Mouse (Mus musculus): ENCODE data around the gene Siglech. TPM values are rescaled to one million over a fixed set of nuclear protein-coding genes. Genes with fewer than 3 reads are reported as not detected.
"Not testable (repeated sequence)": the region's sequence is repeated elsewhere in the genome, so short reads cannot be mapped to it uniquely, and the experiment has no call there.

Siglech gene
- 10 to 100 TPM; 12.1 to 12.3 TPM for total RNA-seq (2021)

DNA sequence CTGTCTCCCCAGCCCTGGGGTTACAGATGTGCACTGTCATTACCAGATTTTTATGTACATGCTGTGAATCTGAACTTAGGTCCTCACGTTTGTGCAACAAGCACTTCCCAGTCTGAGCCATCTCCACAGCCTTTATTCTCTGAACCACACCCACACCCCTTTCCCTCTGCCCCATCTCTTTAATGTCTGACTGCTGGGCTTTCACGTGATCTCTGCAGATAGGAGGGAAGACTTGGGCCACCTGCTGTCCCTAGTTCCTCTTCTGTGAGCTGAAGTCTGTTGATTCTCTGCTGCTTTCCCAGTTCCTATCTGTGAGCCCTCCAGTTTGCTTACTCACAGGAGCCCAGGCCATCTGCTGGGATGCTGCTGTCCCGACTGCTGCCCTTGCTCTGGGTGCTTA lies at the start of gene Siglech:
Gene Siglech, plus strand, starts transcription at position 253 of the 400 bp plus-strand sequence.
- no peak for DNase-seq (ENCODE audit: extremely low spot score in 1 of 2, low spot score in 2 of 2)
- intact Hi-C loops (cut with DNase I): no loop called here

DNA sequence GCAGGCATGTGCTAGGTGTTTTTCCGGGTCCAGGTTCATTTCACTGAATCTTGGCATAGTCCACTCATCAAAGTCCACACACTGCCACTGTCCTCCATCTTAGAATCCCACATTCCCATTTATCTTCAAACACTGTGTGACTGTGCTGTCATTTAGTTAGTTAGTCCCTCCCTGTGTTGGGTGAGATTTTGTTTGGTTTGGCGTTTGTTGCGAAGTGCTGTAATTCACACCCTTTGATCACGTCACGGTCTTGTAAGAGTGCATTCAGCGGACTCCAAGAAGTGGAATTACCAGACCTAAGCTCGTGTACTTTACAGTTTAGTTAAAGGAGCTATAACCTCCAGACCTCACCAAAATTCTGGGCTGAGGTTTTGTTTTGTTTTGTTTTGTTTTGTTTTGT lies 45.3 kb upstream of the Siglech start:
- intact Hi-C loops (cut with DNase I): no loop called here
- DNase-seq (ENCODE audit: extremely low spot score in 1 of 2, low spot score in 2 of 2): no peak

DNA sequence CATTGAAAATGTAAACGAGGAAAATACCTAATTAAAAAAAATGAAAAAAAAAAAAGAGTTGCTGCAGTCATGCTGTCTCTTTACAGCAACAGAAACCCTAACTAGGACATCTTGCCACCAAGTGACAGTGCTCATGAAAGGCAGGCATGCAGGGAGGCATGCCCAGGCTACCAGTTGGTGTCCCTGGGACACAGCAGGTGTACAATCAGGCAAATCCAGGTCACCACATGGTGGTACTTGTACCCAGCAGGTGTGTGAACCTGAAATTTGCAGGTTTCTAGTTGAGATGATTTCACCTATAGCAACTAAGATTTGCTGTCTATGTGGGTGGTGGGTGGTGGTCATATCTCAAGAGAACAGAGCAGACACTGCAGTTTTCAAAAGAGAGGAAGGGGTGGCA lies 39.1 kb upstream of the Siglech start:
- no peak for DNase-seq (ENCODE audit: extremely low spot score in 1 of 2, low spot score in 2 of 2)
- intact Hi-C loops (cut with DNase I): no loop called here

DNA sequence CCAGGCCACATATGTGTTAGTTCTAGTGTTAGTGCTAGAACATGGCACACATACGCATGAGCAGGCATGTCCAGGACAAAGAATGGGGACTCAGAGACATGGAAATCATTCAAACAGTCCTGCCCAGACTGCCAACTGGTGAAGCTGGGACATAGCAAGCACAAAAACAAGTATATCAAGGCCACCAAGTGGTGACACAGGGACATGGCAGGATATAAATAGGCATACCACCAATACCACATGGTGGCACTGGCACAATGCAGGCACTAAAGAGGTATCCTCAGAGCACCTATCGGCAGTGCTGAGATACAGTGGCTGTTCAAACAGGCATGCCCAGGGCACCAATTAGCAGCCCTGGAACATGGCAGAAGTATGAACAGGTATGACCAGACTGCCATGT lies 33.5 kb upstream of the Siglech start:
- no peak for DNase-seq (ENCODE audit: extremely low spot score in 1 of 2, low spot score in 2 of 2)

DNA sequence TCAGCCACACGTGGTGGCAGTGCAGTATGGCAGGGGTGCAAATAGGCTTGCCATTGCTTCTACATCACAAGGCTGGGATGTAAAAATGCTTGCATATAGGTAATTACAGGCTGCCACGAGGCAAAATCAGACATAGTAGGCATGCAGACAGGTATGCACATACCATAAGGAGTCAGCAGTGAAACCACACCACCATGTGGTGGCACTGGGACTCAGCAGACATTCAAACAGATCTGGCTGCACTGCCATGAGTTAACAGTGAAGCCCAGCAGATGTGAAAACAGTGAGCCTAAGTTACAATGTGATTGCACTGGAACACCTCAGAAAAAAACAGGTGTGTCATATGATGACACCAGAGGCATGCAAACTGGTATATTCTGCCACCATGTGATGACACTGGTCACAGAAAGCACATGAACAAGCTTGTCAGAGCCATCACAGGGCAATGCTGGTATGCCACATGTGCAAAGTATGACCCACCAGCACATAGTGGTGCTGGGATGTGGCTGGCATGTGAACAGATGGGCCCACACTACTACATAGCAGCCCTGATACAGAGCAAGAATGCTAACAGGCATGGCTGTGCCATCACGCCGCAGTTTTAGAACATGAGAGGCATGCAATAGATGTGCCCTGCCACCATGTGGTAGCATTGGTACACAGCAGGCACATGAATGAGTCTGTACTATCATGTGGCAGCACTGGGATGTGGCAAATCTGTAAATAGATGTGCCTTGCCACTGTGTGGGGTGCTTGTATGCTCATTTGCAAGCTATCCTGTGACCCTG lies 30.7 kb upstream of the Siglech start:
- peak; percentile 66 to 78 for DNase-seq (ENCODE audit: extremely low spot score in 1 of 2, low spot score in 2 of 2)
- intact Hi-C loops (cut with DNase I): loop anchor here (10.0 kb wide), 1 partner anchor 893 kb away; no protein-coding TSS in a partner anchor

More for the DNA sequence above, 33.5 kb upstream of the Siglech start:
- intact Hi-C loops (cut with DNase I): loop anchor here (10.0 kb wide), 1 partner anchor 890 kb away; no protein-coding TSS in a partner anchor

DNA sequence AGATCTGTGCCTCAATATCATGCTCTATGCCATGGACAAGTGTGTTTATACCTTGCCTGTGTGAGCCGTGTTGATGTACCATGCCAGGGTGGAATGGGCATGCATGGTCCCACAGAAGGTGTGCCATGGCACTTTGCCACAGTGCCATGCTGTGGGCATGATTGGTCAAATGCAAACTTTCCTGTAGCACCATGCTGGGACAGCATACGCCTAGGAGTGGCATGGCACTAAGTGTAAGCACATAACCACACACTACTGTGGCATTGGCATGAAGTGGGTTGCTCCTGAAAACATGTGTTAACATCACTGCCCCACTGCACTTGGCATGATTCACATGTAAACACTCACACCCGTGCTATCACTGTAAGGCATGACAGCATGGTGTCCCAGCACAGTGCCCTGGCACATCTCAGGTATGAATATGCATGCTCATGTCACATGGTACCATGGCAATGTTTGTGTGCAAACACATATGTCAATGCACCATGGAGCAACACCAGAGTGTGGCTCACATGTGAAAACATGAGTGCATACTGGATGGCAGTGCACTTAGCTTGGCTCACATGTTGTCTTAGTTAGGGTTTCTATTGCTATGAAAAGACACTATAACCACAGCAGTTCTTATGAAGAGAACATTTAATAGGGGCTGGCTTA lies 24.2 kb upstream of the Siglech start:
- no peak for DNase-seq (ENCODE audit: extremely low spot score in 1 of 2, low spot score in 2 of 2)
- intact Hi-C loops (cut with DNase I): no loop called here

DNA sequence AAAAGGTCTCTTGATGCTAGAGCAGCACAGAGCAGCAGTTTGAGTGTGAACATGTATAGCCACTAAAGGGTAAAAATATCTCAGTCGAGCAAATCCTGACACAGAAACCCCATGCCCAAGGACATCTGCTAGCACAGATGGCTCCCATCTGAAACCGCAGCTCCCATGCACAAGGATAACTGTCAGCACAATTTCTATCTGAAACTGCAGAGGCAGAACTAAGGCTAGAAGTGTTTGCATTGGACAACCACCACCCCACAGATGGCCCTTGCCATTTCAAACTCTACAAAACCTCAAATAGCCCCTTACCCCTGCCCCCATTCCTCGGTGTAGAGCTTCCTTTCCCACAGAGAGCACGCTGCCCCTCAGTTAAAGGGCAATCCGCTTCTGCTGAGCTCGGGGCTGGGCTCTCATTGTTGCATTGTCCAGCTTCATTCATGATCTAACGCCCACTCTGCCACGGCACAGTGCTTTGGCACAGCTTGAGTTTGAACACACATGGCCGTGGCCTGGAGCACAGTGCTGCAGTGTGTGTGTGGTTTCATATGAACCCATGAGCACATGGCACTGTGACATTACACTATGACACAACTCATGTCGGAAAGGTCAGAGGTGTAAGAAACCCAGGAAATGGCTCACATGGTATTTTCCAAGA lies 23.3 kb upstream of the Siglech start:
- DNase-seq (ENCODE audit: extremely low spot score in 1 of 2, low spot score in 2 of 2): peak; percentile 29 to 67
- intact Hi-C loops (cut with DNase I): no loop called here

DNA sequence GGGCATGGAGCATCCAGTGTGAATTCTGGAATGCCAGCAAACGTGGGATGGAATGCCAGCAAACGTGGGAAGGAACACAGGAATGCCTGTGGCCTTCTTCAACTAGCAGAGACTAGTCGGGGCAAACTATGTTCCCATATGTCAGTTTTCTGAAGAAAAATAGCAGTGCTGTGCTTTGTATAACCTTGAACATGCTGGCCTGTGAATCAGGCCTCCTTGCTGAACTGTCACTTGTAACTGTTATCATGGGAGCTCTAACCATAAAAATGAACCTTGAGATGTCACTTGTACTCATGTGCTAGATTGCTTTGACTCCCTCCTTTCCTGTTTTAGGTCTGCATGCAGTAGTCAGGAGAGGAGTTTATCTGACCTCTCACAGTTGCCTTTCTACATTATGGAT lies 17.1 kb upstream of the Siglech start:
- intact Hi-C loops (cut with DNase I): no loop called here
- DNase-seq (ENCODE audit: extremely low spot score in 1 of 2, low spot score in 2 of 2): no peak

DNA sequence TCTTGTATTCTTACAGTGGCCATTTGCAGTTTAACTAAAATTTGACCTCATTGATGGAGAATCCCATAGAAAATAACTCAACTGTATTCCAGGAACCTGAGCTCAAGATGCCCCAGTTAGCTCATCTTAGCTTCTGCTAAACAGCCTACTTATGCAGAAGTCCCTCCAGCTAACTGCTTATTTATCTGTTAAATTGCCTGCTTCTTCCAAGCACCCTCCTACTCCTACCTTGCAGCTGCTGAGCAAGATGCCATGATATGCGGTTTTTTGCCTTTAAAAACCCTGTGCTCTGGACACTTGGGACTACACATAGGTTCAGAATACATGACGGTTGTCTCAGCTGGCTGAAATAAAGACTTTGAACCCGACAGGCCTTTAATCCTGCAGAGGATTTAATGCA lies 8.6 kb upstream of the Siglech start:
- intact Hi-C loops (cut with DNase I): no loop called here
- no peak for DNase-seq (ENCODE audit: extremely low spot score in 1 of 2, low spot score in 2 of 2)

DNA sequence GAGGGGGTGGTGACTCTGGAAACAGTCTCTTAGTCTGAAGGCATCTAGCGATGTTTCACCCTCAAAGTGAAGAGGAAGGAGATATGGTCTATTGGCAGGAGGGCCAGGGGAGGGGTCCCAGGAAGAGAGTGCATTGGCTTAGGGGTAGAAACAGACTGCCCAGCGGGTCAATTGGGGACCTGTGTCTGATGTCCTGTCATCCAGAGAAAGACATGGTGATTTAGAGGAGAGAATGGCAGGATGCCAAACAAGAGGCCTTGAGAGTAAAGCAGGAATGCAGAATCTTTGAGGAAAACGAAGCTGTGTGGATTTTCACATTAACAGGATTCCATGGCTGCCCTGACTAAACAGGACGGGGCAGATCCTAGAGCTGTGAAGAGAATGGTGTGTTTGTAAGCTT lies 12.0 kb downstream of the Siglech start:
- intact Hi-C loops (cut with DNase I): no loop called here

DNA sequence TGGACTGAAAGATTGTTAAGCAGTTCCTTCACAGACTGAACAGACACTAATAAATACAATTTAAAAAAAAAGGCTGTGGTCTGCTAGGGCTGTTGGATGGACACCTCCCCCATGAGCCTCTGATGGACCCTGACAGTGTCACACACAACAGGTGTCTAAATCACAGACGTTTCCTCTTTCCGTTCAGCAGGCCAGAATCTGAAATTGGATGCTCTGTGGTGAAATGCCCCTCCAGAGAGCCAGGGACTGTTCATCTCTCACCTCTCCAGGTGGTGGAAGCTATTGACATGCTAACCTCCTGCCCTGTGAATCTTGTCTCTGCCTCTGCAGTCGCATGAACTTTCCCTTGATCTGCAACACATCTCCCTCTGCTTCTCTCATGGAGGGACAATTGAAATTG lies 14.5 kb downstream of the Siglech start:
- no peak for DNase-seq (ENCODE audit: extremely low spot score in 1 of 2, low spot score in 2 of 2)
- intact Hi-C loops (cut with DNase I): no loop called here

More for the DNA sequence above, 12.0 kb downstream of the Siglech start:
- no peak for DNase-seq (ENCODE audit: extremely low spot score in 1 of 2, low spot score in 2 of 2)

DNA sequence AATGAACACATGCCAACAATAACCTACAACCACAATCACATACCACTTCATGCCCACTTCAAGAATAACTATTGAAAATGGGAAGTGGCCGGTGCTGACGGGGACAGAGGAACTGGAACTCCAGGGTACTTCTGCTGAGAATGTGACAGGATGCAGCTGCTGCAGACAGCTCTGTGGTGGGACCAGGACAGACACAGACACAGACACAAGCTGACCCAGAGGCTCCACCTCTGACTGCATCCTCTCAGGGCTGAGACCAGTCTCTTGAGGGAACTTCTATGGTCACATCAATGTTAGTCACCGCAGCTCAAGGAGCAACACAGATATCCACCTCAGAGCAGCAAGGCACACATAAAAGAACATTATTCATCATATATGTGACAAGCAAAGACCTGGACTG lies 16.6 kb downstream of the Siglech start:
- DNase-seq (ENCODE audit: extremely low spot score in 1 of 2, low spot score in 2 of 2): peak in 1 of 2 experiments; percentile 30

DNA sequence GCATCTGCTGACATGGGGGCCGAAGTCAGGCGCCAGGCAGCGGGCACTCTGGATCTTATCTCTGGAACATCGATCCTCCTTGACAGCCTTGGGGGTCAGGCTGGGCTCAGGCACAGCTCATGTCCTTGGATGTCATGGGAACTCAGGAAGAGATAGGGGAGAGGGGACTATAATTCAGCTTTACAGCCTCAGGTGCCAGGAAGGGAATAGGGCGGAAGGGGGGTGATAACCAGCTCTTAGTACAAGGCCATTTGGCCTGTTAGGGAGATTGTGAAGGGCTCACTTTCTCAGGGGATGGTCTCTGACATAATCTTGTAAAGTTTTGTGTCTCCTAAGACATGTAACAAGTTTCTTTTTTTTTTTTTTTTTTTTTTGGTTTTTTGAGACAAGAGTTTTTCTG lies 22.6 kb downstream of the Siglech start:
- intact Hi-C loops (cut with DNase I); DNase-seq (ENCODE audit: extremely low spot score in 1 of 2, low spot score in 2 of 2): not testable (repeated sequence)

More for the DNA sequence above, 16.6 kb downstream of the Siglech start:
- intact Hi-C loops (cut with DNase I): no loop called here

DNA sequence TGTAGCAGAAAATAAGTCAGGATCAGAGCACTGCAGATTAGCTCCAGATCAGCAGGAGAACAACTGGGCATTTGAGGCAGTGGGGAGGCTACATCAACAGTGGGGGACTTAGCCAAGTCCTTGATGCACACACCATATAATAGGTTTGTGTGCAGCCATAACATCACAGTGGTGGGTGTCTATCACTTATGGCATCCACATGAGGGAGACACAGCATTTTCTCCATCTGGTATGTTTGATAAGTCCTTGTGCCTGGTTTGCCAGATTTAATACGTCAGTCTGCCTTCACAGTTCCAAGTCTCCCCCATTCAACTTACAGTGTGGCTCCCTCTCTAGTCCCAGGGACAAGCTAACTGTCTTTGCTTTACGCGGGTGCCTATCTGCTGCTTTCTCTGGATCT lies 24.3 kb downstream of the Siglech start:
- intact Hi-C loops (cut with DNase I): no loop called here
- DNase-seq (ENCODE audit: extremely low spot score in 1 of 2, low spot score in 2 of 2): peak in 1 of 2 experiments; percentile 29

DNA sequence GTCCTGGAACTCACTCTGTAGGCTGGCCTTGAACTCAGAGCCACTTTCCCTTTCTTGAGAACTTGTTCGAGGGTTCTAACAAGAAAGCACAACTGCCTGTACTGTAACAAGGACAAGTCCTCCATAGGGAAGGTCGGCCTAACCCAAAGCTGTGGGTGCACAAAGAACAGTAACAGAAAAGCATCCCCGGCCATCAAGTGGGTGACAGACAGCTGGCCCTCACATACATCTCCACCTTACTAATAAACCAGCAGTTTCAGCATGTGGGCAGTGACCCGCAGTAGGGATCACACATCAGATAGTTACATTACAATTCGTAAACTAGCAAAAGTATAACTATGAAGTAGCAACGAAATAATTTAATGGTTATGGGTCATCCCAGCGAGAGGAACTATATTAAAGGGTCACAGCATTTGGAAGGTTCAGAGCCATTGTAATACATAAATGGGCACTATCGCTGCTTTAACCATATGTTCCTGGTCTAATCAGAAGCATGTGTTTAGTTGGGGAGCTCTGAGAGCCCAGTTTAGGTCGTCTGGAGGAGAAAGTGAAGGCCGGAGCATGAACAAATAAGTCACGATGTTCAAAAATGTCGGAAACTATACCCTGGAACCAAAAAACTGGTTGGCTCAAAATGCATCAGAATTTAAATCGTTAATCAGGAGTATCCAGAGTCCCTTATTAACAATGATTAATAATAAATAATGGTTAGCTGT lies 25.4 kb downstream of the Siglech start:
- intact Hi-C loops (cut with DNase I): no loop called here
- no peak for DNase-seq (ENCODE audit: extremely low spot score in 1 of 2, low spot score in 2 of 2)

DNA sequence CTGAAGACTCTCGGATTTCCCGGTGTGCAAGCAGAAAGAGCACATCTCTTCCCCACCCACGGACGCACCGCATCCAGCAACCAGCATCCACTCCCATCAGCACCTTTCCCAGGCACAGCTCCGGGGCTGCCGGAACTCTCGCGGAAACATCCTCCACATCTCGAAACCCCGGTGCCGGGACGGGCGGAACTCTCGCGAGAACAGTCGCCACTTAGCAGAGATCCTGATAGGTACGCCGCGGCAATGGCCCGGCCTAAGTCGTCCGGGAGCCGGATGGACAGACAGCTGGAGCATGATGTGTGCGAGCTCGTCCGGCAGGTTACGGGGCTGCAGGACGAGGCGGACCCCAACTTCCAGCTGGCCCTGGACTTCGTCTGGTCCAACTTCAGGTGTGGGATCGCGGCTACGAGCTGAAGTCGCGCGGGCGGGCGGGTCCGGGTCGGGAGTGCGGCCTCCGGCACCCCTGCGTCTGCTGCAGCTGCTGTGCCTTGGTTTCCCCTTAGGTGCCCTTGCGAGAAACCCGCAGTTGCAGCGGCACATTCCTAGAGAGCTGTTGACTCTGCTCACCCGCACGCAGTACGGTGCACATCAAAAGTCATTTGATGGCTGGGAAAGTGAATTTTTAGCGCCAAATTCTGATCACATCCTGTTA lies 26.1 kb downstream of the Siglech start, which contains the start of gene Tubgcp5:
Gene Tubgcp5, plus strand, starts transcription at position 203 of the 652 bp plus-strand sequence.
- peak; percentile 98 to 99 for DNase-seq (ENCODE audit: extremely low spot score in 1 of 2, low spot score in 2 of 2)
- intact Hi-C loops (cut with DNase I): no loop called here

DNA sequence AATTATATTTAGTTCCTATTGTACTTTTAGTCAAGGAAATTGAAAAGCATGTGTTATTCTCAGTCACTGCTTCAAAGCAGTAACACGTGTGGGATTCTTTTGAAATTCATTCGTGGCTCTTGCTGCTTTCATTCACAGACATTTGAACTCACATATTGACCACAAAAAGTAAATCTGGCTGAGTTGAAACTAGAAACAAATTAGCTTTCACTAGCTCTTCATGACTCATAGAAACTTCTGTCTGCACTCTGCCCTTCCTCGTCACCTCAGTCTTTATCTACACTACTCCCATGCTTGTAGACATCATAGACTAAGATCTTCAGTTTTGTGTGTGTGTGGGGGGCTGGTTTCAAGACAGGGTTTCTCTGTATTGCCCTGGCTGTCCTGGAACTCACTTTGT lies 32.0 kb downstream of the Siglech start:
- intact Hi-C loops (cut with DNase I): no loop called here
- DNase-seq (ENCODE audit: extremely low spot score in 1 of 2, low spot score in 2 of 2): no peak

DNA sequence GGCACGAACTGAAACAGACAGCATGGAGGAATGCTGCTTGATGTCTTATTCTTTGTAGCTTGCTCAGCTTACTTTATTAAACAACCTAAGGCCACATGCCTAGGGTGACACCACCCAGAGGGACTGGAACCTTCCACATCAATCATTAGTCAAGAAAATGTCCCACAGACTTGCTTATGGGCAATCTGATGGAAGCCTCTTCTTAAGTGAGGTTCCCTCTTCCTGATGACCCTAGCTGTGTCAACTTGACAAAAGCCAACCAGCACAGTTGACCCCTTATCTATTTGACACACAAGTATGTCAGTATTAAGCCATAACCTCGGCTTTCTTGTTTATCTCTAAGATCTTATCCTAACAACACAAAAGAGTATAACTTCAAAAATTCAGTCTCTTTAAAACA lies 42.0 kb downstream of the Siglech start:
- intact Hi-C loops (cut with DNase I): loop anchor here (5.0 kb wide), 1 partner anchor 102 kb away; no protein-coding TSS in a partner anchor
- DNase-seq (ENCODE audit: extremely low spot score in 1 of 2, low spot score in 2 of 2): no peak

All from left cerebral cortex, postnatal 10 days (tissue).